8 mouse cellular contexts compared by ENCODE assay signal in the genomic region with DNA sequence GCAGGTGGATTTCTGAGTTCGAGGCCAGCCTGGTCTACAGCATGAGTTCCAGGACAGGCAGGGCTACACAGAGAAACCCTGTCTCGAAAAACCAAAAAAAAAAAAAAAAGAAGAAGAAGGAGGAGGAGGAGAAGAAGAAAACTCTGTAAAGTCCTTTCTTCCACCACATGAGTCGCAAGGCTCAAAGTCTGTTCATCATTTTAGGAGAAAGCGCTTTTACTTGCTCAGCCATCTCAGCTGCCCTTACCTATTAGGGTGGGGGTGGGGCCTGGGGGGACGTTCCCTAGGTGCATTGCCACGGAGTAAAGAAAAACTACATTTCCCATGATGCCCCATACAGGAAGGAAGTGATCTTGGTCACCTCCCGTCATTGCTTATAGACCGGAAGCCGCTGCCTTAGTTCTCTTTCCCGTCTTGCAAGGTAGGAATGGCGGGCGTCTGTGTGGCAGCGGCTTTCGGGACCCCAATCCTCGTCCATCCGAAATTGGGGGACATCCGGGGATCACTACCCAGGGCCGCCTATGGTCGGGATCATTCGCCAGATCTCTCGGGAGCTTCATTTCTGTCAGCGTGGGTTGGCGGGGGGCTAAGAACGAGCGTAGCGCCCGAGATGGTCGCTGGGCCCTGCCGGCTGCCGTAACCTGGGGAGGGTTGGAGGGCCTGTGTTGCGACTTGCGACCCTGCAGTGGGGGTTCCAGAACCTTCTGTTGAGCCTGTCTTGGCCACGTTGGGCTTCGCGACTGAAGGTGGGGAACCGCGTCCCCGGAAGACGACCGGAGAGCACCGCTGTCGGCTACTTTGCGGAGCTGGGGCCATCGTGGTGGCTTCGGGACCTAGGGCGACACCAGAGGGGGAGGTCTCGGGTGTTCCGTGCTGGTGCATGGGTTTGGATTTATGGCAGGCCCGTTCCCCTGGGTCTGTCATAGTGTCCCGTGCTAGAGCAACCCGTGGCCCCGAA. TPM values are rescaled to one million over a fixed set of nuclear protein-coding genes. Genes with fewer than 3 reads are reported as not detected.
A peak's percentile ranks its signal among the peaks of the same experiment; 100 is the strongest.
DNase-seq lines count a peak whose midpoint lies in the region; ATAC-seq and TF ChIP-seq lines count a peak whose summit lies in the region.

A gene (plus strand): TSS at position 350 of the 958 bp plus-strand sequence.

- no peak for TF ChIP-seq CTCF in CH12.LX (conservative IDR thresholded peaks at IDR 0.05 in 1 of 2, IDR thresholded peaks at IDR 0.05 in 1 of 2; ENCODE audit: low read depth in 2 of 2, low read length in 2 of 2)
- TF ChIP-seq CTCF in liver, embryonic 14.5 days (IDR thresholded peaks at IDR 0.05; ENCODE audit: low read depth) = no peak

- TF ChIP-seq EP300 in CH12.LX (IDR thresholded peaks at IDR 0.05; ENCODE audit: low read length) = no peak
- no peak for TF ChIP-seq EP300 in liver, embryonic 14.5 days (IDR thresholded peaks at IDR 0.05; ENCODE audit: low read depth)

- peaks cover 46% of the 10 kb centered on the region for H3K79me2 ChIP-seq in CH12.LX (replicated peaks; ENCODE audit: control insufficient read depth, extremely low read depth, insufficient read depth, poor library complexity, severe bottlenecking)

- TF ChIP-seq RAD21 in CH12.LX (IDR thresholded peaks at IDR 0.05; ENCODE audit: low read depth, low read length) = no peak

- H3K4me1 ChIP-seq in CH12.LX (ENCODE audit: control insufficient read depth in 1 of 2, insufficient read depth in 2 of 2) = peaks cover 13 to 38% of the 10 kb centered on the region in 2 experiments
- H3K4me1 ChIP-seq in forebrain, embryonic 11.5 days (replicated peaks; ENCODE audit: control insufficient read depth, insufficient read depth, low read length) = peaks cover 6% of the 10 kb centered on the region
- peaks cover 22% of the 10 kb centered on the region for H3K4me1 ChIP-seq in heart, embryonic 15.5 days (replicated peaks)
- H3K4me1 ChIP-seq in liver, embryonic 14.5 days (replicated peaks; ENCODE audit: control insufficient read depth in 2 of 2, insufficient read depth in 2 of 2, low read length in 1 of 2) = peaks cover 12 to 18% of the 10 kb centered on the region in 2 experiments
- peaks cover 8% of the 10 kb centered on the region for H3K4me1 ChIP-seq in neural tube, embryonic 11.5 days (ENCODE audit: control insufficient read depth, insufficient read depth, low read length)
- peaks cover 19% of the 10 kb centered on the region for H3K4me1 ChIP-seq in stomach, embryonic 16.5 days (ENCODE audit: control insufficient read depth, insufficient read depth, low read length)

- peak within 1 kb of the TSS; percentile 78 for H3K9ac ChIP-seq in CH12.LX (ENCODE audit: insufficient read depth, low read depth)
- H3K9ac ChIP-seq in forebrain, embryonic 11.5 days (ENCODE audit: low read length) = peak within 1 kb of the TSS; percentile 98
- H3K9ac ChIP-seq in heart, embryonic 15.5 days = peak within 1 kb of the TSS; percentile 99
- H3K9ac ChIP-seq in liver, embryonic 14.5 days (replicated peaks) = peak within 1 kb of the TSS; percentile 97
- peak within 1 kb of the TSS; percentile 98 for H3K9ac ChIP-seq in neural tube, embryonic 11.5 days (ENCODE audit: low read length)
- H3K9ac ChIP-seq in stomach, embryonic 16.5 days (ENCODE audit: low read length) = peak within 1 kb of the TSS; percentile 98

- H3K4me3 ChIP-seq in CH12.LX (replicated peaks in 1 of 3; ENCODE audit: low read depth in 2 of 3, low read length in 2 of 3, poor library complexity in 1 of 3) = peak within 1 kb of the TSS; percentile 85 to 98 (median 97)
- H3K4me3 ChIP-seq in forebrain, embryonic 11.5 days (ENCODE audit: low read depth, low read length) = peak within 1 kb of the TSS; percentile 98
- peak within 1 kb of the TSS; percentile 98 for H3K4me3 ChIP-seq in heart, embryonic 15.5 days
- H3K4me3 ChIP-seq in liver, embryonic 14.5 days (ENCODE audit: insufficient read depth in 1 of 2, low read depth in 2 of 2, low read length in 2 of 2) = peak within 1 kb of the TSS; percentile 91 to 99
- peak within 1 kb of the TSS; percentile 98 for H3K4me3 ChIP-seq in neural tube, embryonic 11.5 days (ENCODE audit: low read depth, low read length)
- H3K4me3 ChIP-seq in stomach, embryonic 16.5 days (replicated peaks; ENCODE audit: low read length) = peak within 1 kb of the TSS; percentile 95

- peak; percentile 93 for DNase-seq in CH12.LX (ENCODE audit: extremely low read depth)
- peak; percentile 74 for DNase-seq in c-Kit-positive CD71-positive TER-119-negative erythroid progenitor cells, embryonic 14.5 days (ENCODE audit: low read depth)
- peak; percentile 83 for DNase-seq in forebrain, embryonic 11.5 days (ENCODE audit: low spot score)
- peak; percentile 89 for DNase-seq in kidney, postnatal 14 days
- peak; percentile 75 to 77 (median 76) for DNase-seq in liver, embryonic 14.5 days (ENCODE audit: low read depth in 3 of 3, low spot score in 3 of 3)
- peak; percentile 81 for DNase-seq in neural tube, embryonic 11.5 days (ENCODE audit: low spot score)

- peak; percentile 98 for TF ChIP-seq POLR2A in CH12.LX (IDR thresholded peaks at IDR 0.05; ENCODE audit: low read depth, low read length)

- peak within 1 kb of the TSS; percentile 24 for H3K27ac ChIP-seq in CH12.LX (ENCODE audit: insufficient read depth, low read depth)
- H3K27ac ChIP-seq in forebrain, embryonic 11.5 days (ENCODE audit: low read depth, low read length) = peak within 1 kb of the TSS; percentile 31; the same call in 1 of the 2 replicates
- H3K27ac ChIP-seq in heart, embryonic 15.5 days = peak within 1 kb of the TSS; percentile 75
- H3K27ac ChIP-seq in liver, embryonic 14.5 days = peak within 1 kb of the TSS; percentile 66
- H3K27ac ChIP-seq in neural tube, embryonic 11.5 days (ENCODE audit: low read depth, low read length) = peak within 1 kb of the TSS; percentile 72
- peak within 1 kb of the TSS; percentile 69 for H3K27ac ChIP-seq in stomach, embryonic 16.5 days (ENCODE audit: low read length)

- peak within 1 kb of the TSS; percentile 41; the same call in 1 of the 2 replicates for H3K4me2 ChIP-seq in CH12.LX (ENCODE audit: insufficient read depth, low read depth, poor library complexity, severe bottlenecking)
- peak within 1 kb of the TSS; percentile 69 for H3K4me2 ChIP-seq in forebrain, embryonic 11.5 days (ENCODE audit: low read depth, low read length, severe bottlenecking)
- peak within 1 kb of the TSS; percentile 83 for H3K4me2 ChIP-seq in heart, embryonic 15.5 days
- peak within 1 kb of the TSS; percentile 68 for H3K4me2 ChIP-seq in liver, embryonic 14.5 days (ENCODE audit: low read depth)
- peak within 1 kb of the TSS; percentile 75 for H3K4me2 ChIP-seq in neural tube, embryonic 11.5 days (ENCODE audit: low read depth)
- H3K4me2 ChIP-seq in stomach, embryonic 16.5 days (ENCODE audit: low read depth, low read length) = peak within 1 kb of the TSS; percentile 74

- dilution Hi-C loops in CH12.LX (cut with MboI; ENCODE audit: extremely low pct_ligation_motif_present, extremely low pct_unique_long_range_greater_than_20kb, low sequenced_read_pairs) = no loop called here

- in situ Hi-C loops in CH12.LX (cut with MboI; ENCODE audit: low pct_ligation_motif_present, low pct_unique_long_range_greater_than_20kb, low sequenced_read_pairs) = loop anchor here (10.0 kb wide), 1 partner anchor 170 kb away; no protein-coding TSS in a partner anchor

- peak; percentile 88 for ATAC-seq in forebrain, embryonic 11.5 days (replicated peaks; ENCODE audit: low FRiP score)
- peak; percentile 85 for ATAC-seq in heart, embryonic 15.5 days (replicated peaks; ENCODE audit: insufficient number of reproducible peaks, insufficient read depth, low FRiP score, low read depth)
- ATAC-seq in liver, embryonic 14.5 days (ENCODE audit: insufficient read depth) = peak; percentile 83
- ATAC-seq in neural tube, embryonic 11.5 days (ENCODE audit: insufficient read depth, low FRiP score, low TSS enrichment) = peak; percentile 86
- ATAC-seq in stomach, embryonic 16.5 days (ENCODE audit: insufficient read depth, low FRiP score) = peak; percentile 92

- peaks cover 40 to 45% of the 10 kb centered on the region in 2 experiments for H3K36me3 ChIP-seq in CH12.LX (replicated peaks in 1 of 2; ENCODE audit: control insufficient read depth in 1 of 2, insufficient read depth in 1 of 2, low read length in 1 of 2)
- H3K36me3 ChIP-seq in forebrain, embryonic 11.5 days (ENCODE audit: control insufficient read depth, insufficient read depth, low read length) = peaks cover 27% of the 10 kb centered on the region
- H3K36me3 ChIP-seq in heart, embryonic 15.5 days = peaks cover 40% of the 10 kb centered on the region
- peaks cover 40% of the 10 kb centered on the region for H3K36me3 ChIP-seq in liver, embryonic 14.5 days (replicated peaks; ENCODE audit: control insufficient read depth, insufficient read depth, low read depth)
- H3K36me3 ChIP-seq in neural tube, embryonic 11.5 days (ENCODE audit: control insufficient read depth, insufficient read depth, low read length) = peaks cover 26% of the 10 kb centered on the region
- H3K36me3 ChIP-seq in stomach, embryonic 16.5 days (ENCODE audit: control insufficient read depth, insufficient read depth, low read length) = peaks cover 29% of the 10 kb centered on the region

- no peaks in the 10 kb centered on the region for H3K9me3 ChIP-seq in CH12.LX (replicated peaks; ENCODE audit: low read length)
- H3K9me3 ChIP-seq in forebrain, embryonic 11.5 days (ENCODE audit: control insufficient read depth, low read length) = no peaks in the 10 kb centered on the region
- no peaks in the 10 kb centered on the region for H3K9me3 ChIP-seq in heart, embryonic 15.5 days (replicated peaks)
- no peaks in the 10 kb centered on the region for H3K9me3 ChIP-seq in liver, embryonic 14.5 days (ENCODE audit: control insufficient read depth, low read length)
- H3K9me3 ChIP-seq in neural tube, embryonic 11.5 days (ENCODE audit: control insufficient read depth, low read length) = no peaks in the 10 kb centered on the region
- no peaks in the 10 kb centered on the region for H3K9me3 ChIP-seq in stomach, embryonic 16.5 days (replicated peaks; ENCODE audit: control insufficient read depth, low read length)

- 2% methylated on average over 52 of the region's 52 CpGs for WGBS in forebrain, embryonic 11.5 days
- 1% methylated on average over 52 of the region's 52 CpGs for WGBS in heart, embryonic 15.5 days
- under 1% methylated on average over 52 of the region's 52 CpGs for WGBS in liver, embryonic 14.5 days (ENCODE audit: insufficient replicate concordance)
- 2% methylated on average over 52 of the region's 52 CpGs for WGBS in neural tube, embryonic 11.5 days
- WGBS in stomach, embryonic 16.5 days = 1% methylated on average over 52 of the region's 52 CpGs

- no peaks in the 10 kb centered on the region for H3K27me3 ChIP-seq in CH12.LX (replicated peaks)
- no peaks in the 10 kb centered on the region for H3K27me3 ChIP-seq in forebrain, embryonic 11.5 days (ENCODE audit: control insufficient read depth, insufficient read depth, low read length)
- H3K27me3 ChIP-seq in heart, embryonic 15.5 days = no peaks in the 10 kb centered on the region
- H3K27me3 ChIP-seq in liver, embryonic 14.5 days (ENCODE audit: control insufficient read depth, insufficient read depth, low read length) = no peaks in the 10 kb centered on the region
- no peaks in the 10 kb centered on the region for H3K27me3 ChIP-seq in neural tube, embryonic 11.5 days (ENCODE audit: control insufficient read depth, insufficient read depth, low read length)
- no peaks in the 10 kb centered on the region for H3K27me3 ChIP-seq in stomach, embryonic 16.5 days (ENCODE audit: control insufficient read depth, insufficient read depth, low read length)

RNA-seq across cellular contexts. Expression of the gene that starts here (rescaled TPM):
- 2,694 and 2,801 TPM in 2 replicates for total RNA-seq in CH12.LX (2012; rRNA removed)
- 2,433 and 2,576 TPM in 2 replicates for total RNA-seq in CH12.LX (2014; rRNA removed)
- polyA plus RNA-seq in CH12.LX (2012; ENCODE audit: insufficient read length, low read depth) = 2,607 and 2,835 TPM in 2 replicates
- 586 and 620 TPM in 2 replicates for polyA plus RNA-seq in forebrain, embryonic 11.5 days (2014; fragmentation: Nextera tagmentation; extraction: Ambion mirVana)
- polyA plus RNA-seq in heart, embryonic 15.5 days (2015; fragmentation: Nextera tagmentation; extraction: Ambion mirVana) = 323 and 339 TPM in 2 replicates
- polyA plus RNA-seq in liver, embryonic 14.5 days (2012; rRNA removed) = 403 and 658 TPM in 2 replicates
- 477 and 488 TPM in 2 replicates for polyA plus RNA-seq in liver, embryonic 14.5 days (2014; fragmentation: Nextera tagmentation; extraction: Ambion mirVana)
- polyA plus RNA-seq in neural tube, embryonic 11.5 days (2014; fragmentation: Nextera tagmentation; extraction: Ambion mirVana) = 598 and 627 TPM in 2 replicates
- polyA plus RNA-seq in stomach, embryonic 16.5 days (2015; fragmentation: Nextera tagmentation; extraction: Ambion mirVana) = 510 and 591 TPM in 2 replicates

Comparison
In these comparisons a context has a peak if more than half of its experiments do, and no peak if none do; other contexts are left out.
1. Peak in every context shown above with its lines: DNase-seq, ATAC-seq, H3K4me3 ChIP-seq and H3K27ac ChIP-seq.
2. H3K27ac ChIP-seq: peak in every context shown above with its lines; median percentile 75 in heart, embryonic 15.5 days; 72 in neural tube, embryonic 11.5 days; 69 in stomach, embryonic 16.5 days; 66 in liver, embryonic 14.5 days; 31 in forebrain, embryonic 11.5 days; 24 in CH12.LX.